Mouse (Mus musculus): ENCODE measurements around the gene Nck2. TPM values are rescaled to one million over a fixed set of nuclear protein-coding genes. Genes with fewer than 3 reads are reported as not detected.

Gene Nck2
- 50.9 and 51.3 TPM in 2 replicates for polyA plus RNA-seq (2015; fragmentation: Nextera tagmentation; extraction: Ambion mirVana)

DNA sequence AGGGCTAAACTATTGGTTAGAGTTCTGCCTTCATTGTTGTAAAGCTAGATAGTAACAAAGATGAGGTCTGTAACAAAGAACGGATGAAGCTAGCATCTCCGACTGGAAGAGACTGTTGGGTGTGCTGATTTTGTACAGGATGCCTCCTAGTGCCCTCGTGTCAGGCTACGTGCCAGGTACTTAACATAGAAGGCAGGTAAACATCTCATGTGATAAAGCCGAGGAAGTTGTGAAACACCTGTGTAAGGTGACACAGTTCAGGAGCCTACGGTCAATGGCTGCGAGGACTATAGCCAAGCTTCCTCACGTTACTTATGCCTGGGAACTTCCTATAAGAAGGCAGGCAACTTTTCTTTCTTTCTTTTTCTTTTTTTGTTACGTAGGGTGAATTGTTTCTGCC is at the start of gene Nck2:
TSS of gene Nck2 (plus strand) at position 49 of the 400 bp plus-strand sequence.
- WGBS: 15% methylated on average over 9 of the region's 9 CpGs
- H3K9me3 ChIP-seq: no peaks in the 10 kb centered on the region
- peak within 1 kb of the TSS; percentile 92 for H3K9ac ChIP-seq
- H3K4me1 ChIP-seq: peaks cover 32% of the 10 kb centered on the region
- no peaks in the 10 kb centered on the region for H3K36me3 ChIP-seq
- H3K4me2 ChIP-seq: peak within 1 kb of the TSS; percentile 82
- no peaks in the 10 kb centered on the region for H3K27me3 ChIP-seq
- ATAC-seq (ENCODE audit: borderline replicate concordance, extremely low read depth, low FRiP score, low TSS enrichment): no peak
- H3K4me3 ChIP-seq: peak within 1 kb of the TSS; percentile 99
- peak within 1 kb of the TSS; percentile 95 for H3K27ac ChIP-seq

DNA sequence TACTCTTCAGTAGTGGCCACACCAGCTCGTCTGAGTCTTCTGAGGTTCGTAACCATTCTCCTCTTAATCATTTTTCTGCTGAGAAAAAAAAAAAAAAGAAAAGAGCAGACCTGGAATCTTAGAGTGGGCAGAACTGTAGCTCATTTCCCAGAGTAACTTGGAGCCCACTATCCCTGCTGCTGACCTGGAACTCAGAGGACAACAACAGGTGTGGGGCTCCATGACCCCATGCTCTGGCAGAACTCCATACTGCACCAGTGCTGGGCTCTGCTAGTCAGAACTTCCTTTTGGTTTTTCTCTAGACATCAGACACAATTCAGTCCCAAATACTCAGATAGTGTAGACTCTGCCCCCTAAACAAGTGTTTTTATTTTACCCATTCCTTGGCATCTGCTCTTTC is 49.3 kb upstream of the Nck2 start:
- no peaks in the 10 kb centered on the region for H3K36me3 ChIP-seq
- H3K9me3 ChIP-seq: no peaks in the 10 kb centered on the region
- no peak overlapping the region for H3K27ac ChIP-seq
- no peaks in the 10 kb centered on the region for H3K4me1 ChIP-seq
- WGBS: 68% methylated on average over 2 of the region's 2 CpGs
- no peak overlapping the region for H3K9ac ChIP-seq
- ATAC-seq (ENCODE audit: borderline replicate concordance, extremely low read depth, low FRiP score, low TSS enrichment): no peak
- H3K4me3 ChIP-seq: no peak overlapping the region
- no peak overlapping the region for H3K4me2 ChIP-seq
- H3K27me3 ChIP-seq: no peaks in the 10 kb centered on the region

DNA sequence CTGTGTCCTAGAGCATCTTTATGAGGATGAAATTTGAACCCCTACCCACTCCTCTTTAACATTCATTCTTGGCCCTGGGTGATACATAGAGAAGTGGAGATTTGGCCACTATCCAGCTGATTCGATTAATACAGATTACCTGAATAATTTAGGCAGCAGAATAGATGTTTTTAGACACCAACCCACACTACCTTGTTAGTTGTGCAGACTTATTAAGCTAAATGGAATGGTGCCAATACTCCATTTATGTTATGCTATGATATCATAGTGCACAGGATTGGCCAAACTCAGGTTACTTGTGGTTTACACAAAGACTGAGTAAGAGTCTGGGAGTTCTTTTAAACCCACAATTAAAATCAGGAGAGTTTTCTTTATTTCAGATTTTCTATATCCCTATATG is 48.6 kb upstream of the Nck2 start:
- no peaks in the 10 kb centered on the region for H3K36me3 ChIP-seq
- H3K9ac ChIP-seq: no peak overlapping the region
- H3K9me3 ChIP-seq: no peaks in the 10 kb centered on the region
- H3K27me3 ChIP-seq: no peaks in the 10 kb centered on the region
- 79% methylated on average over 1 of the region's 1 CpGs for WGBS
- H3K27ac ChIP-seq: no peak overlapping the region
- H3K4me3 ChIP-seq: no peak overlapping the region
- no peak for ATAC-seq (ENCODE audit: borderline replicate concordance, extremely low read depth, low FRiP score, low TSS enrichment)
- H3K4me1 ChIP-seq: no peaks in the 10 kb centered on the region
- H3K4me2 ChIP-seq: no peak overlapping the region

DNA sequence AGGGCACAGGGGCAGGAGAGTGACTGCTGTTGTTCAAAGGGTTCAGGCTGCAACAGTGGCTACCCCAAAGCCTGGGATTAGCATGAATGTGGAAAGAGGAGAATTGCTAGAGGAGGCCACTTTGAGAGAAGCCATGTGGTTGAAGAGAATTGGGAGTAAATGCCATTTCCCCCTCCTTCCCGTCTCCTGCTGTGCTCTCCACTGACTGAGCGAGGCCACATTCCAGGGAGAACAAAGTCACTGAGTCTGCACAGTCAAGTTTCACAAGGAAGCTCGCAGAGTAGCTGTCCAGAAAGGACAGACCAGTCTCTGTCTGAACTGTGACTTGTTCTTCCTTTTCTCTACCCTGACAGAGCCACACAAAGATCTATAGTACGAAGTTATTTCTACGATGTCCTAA is 47.9 kb upstream of the Nck2 start:
- WGBS: 44% methylated on average over 5 of the region's 5 CpGs
- ATAC-seq (ENCODE audit: borderline replicate concordance, extremely low read depth, low FRiP score, low TSS enrichment): no peak

DNA sequence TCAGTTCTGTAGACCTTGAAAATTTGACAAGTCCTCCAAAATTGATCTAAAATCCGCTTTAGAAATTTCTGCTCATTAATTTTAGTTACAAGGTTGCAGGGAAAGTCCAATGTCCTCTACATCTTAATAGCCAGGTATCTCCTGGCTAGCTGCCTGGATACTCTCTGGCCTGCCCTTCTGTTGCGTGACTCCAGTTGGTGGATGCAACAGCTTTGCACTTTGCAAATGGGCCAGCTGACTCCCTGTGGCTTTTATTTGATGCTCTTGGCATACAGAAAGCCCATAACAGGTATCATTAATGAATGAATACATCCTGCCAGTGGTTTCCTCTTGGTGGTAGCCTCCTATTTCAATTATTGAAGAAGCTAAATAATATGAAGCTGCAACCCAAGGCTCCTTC is 47.3 kb upstream of the Nck2 start:
- no peak for ATAC-seq (ENCODE audit: borderline replicate concordance, extremely low read depth, low FRiP score, low TSS enrichment)
- Histone ChIP-seq H3K27me3 (no peaks in the 10 kb centered on the region), H3K9ac (no peak overlapping the region), H3K9me3 (no peaks in the 10 kb centered on the region), H3K36me3 (no peaks in the 10 kb centered on the region), H3K4me3 (no peak overlapping the region), H3K4me1 (no peaks in the 10 kb centered on the region), H3K27ac (no peak overlapping the region), H3K4me2 (no peak overlapping the region)
- WGBS: 89% methylated on average over 2 of the region's 2 CpGs

More for the DNA sequence above, 47.9 kb upstream of the Nck2 start:
- no peaks in the 10 kb centered on the region for H3K27me3 ChIP-seq
- no peaks in the 10 kb centered on the region for H3K9me3 ChIP-seq
- H3K4me1 ChIP-seq: no peaks in the 10 kb centered on the region
- no peak overlapping the region for H3K9ac ChIP-seq
- no peak overlapping the region for H3K4me2 ChIP-seq
- H3K27ac ChIP-seq: no peak overlapping the region
- H3K4me3 ChIP-seq: no peak overlapping the region
- no peaks in the 10 kb centered on the region for H3K36me3 ChIP-seq

DNA sequence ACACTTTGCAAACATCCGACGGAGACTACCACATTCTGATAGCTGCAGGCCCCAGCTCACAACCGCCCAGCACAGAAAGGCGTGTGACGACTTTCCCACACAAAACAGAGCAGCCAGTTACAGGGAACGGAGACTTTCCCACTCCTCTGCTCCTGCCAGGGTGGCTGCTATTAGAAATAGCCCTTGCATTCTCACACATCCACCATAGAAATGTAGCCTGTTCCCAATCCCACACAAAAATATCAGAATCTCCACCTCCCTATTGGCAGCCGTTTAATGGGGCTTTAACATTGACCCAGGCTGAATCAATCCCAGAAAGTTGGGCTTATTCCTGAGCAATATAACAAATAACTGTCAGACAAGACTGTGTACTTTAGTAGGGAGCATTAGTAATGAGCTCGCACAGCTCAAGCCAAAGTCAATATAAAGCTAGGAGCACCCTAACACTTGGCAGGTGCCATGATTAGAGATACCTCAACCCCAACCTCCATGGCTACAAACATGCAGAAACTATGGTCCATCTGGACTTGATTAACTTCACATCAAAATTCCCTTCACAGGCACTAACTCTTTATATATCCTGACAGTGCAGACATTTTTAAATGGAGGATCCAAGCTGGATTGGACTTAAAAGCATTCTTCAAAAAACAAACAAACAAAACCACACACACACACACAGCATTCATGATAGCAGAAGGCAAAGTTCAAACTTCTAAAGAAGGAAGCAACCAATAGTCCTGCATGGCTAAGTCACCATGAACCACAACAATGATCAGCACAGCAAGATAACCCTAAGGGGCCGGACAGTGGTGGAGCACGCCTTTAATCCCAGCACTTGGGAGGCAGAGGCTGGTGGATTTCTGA is 45.4 kb upstream of the Nck2 start:
- no peak for ATAC-seq (ENCODE audit: borderline replicate concordance, extremely low read depth, low FRiP score, low TSS enrichment)
- H3K4me2 ChIP-seq: no peak overlapping the region
- no peaks in the 10 kb centered on the region for H3K9me3 ChIP-seq
- no peak overlapping the region for H3K9ac ChIP-seq
- no peak overlapping the region for H3K27ac ChIP-seq
- H3K4me1 ChIP-seq: no peaks in the 10 kb centered on the region
- no peaks in the 10 kb centered on the region for H3K27me3 ChIP-seq
- WGBS: 79% methylated on average over 10 of the region's 10 CpGs
- H3K36me3 ChIP-seq: no peaks in the 10 kb centered on the region
- H3K4me3 ChIP-seq: no peak overlapping the region

DNA sequence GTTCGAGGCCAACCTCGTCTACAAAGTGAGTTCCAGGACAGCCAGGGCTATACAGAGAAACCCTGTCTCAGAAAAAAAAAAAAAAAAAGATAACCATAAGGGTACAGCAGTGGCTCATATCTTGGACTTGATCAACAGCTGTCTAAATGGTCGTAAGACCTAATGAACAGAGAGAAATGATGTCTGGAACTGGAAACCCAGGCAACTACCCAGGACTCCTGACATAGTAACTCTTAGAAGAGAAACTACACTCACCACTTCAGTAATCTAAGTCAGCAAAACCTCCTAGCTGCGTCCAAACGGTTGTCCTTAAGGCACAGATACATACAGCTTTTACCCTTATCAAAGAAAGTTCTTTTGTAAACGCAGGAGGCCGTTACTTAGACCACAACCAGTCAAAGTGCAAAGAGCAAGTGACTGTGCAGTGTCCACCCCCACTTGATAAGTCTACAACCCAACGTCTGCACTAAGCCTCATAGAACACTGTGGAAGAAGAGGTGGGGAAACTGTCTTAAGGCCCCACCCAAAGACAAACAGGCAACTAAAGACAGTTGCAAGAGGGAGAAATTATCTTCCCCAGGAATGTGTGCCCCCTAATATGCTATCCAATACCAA is 44.7 kb upstream of the Nck2 start:
- no peaks in the 10 kb centered on the region for H3K27me3 ChIP-seq
- H3K9ac ChIP-seq: no peak overlapping the region
- H3K4me3 ChIP-seq: no peak overlapping the region
- WGBS: 45% methylated on average over 8 of the region's 8 CpGs
- no peak overlapping the region for H3K4me2 ChIP-seq
- H3K27ac ChIP-seq: no peak overlapping the region
- no peaks in the 10 kb centered on the region for H3K36me3 ChIP-seq
- ATAC-seq (ENCODE audit: borderline replicate concordance, extremely low read depth, low FRiP score, low TSS enrichment): no peak
- H3K9me3 ChIP-seq: no peaks in the 10 kb centered on the region
- H3K4me1 ChIP-seq: peaks cover under 1% of the 10 kb centered on the region

DNA sequence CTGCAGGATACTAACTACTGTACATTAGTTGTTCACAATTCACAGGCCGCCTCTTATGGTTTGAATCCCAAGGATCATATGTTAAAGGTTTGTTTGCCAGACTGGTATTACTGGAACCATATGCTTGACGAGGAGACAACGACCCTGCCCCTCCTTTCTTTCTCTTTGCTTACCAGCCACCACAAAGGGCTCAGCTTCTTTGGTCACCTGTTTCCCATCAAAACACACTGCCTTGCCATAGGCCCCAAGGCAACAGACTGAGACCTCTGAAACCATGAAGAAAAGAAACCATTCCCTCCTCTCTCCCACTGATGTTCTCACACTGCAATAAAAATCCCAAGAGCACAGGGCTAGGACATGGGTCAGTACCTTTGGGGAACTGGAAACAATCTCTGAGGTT is 43.7 kb upstream of the Nck2 start:
- 61% methylated on average over 3 of the region's 3 CpGs for WGBS

DNA sequence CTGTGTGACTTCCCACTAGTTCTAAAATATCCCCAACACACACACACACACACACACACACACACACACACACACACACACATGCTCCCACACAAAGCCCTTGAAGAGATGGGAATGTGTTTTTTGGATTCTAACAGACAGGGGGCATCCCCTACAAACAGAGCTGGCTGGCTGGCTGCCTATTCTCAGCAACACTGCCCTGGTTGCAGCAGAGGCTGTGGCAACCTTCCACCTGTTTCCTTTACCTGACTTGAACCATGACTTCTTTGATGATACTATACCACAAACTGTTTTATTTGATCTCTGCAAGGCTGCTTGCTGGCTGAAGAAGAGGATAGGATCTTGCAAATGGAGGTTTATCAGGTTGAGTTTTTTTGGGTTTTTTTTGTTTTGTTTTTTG is 41.0 kb upstream of the Nck2 start:
- Histone ChIP-seq H3K4me3 (no peak overlapping the region), H3K27me3 (no peaks in the 10 kb centered on the region), H3K36me3 (no peaks in the 10 kb centered on the region), H3K4me2 (no peak overlapping the region), H3K9ac (no peak overlapping the region), H3K4me1 (peaks cover 12% of the 10 kb centered on the region), H3K27ac (no peak overlapping the region), H3K9me3 (no peaks in the 10 kb centered on the region)
- no peak for ATAC-seq (ENCODE audit: borderline replicate concordance, extremely low read depth, low FRiP score, low TSS enrichment)

More for the DNA sequence above, 43.7 kb upstream of the Nck2 start:
- Histone ChIP-seq H3K36me3 (no peaks in the 10 kb centered on the region), H3K9me3 (no peaks in the 10 kb centered on the region), H3K4me2 (no peak overlapping the region), H3K27me3 (no peaks in the 10 kb centered on the region), H3K27ac (no peak overlapping the region), H3K9ac (no peak overlapping the region), H3K4me1 (peaks cover 10% of the 10 kb centered on the region), H3K4me3 (no peak overlapping the region)
- ATAC-seq (ENCODE audit: borderline replicate concordance, extremely low read depth, low FRiP score, low TSS enrichment): no peak

DNA sequence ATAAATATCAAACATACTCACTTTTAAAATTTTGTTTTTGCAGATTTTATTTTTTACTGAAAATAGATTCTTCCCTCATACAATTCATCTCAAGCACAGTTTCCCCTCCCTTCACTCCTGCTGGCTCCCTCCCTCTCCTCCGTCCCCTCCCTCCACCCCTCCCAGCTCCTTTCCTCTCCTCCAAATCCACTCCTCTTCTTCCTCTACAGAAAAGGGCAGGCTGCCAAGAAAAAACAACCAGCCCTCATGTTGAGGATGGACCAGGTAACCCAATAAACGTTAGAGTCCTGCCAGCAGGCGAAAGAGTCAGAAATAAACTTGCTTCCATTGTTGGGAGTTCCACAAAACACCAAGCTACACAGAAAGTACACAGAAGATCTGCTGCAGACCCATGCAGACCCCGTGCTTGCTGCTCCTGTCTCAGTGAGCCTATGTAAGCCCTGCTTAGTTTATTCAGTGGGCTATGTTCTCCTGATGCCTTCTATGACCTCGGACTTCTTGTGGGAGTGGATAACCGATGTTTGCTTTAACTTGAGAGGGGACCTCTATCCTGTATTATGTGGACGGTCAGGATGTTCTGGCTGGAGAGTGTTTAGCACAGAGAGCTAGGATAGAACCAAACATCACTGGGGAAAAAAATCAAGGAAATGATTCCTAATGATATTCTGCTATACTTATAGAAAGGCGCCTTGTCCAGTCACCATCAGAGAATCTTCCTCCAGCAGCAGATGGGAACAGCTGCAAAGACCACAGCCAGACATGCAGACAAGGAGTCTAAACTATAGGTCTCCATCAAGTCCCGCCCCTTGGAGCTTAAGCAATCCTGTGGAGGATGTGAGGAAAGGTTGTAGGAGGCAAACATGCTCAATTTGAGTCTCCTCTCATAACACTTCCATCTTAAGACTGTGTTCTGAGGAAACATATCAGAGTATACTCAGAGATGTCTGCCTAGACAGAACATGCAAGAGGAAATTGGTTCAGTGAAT is 39.4 kb upstream of the Nck2 start:
- peaks cover 12% of the 10 kb centered on the region for H3K4me1 ChIP-seq
- H3K4me2 ChIP-seq: no peak overlapping the region
- peak; percentile 75; the same call in 1 of the 2 replicates for ATAC-seq (ENCODE audit: borderline replicate concordance, extremely low read depth, low FRiP score, low TSS enrichment)
- H3K36me3 ChIP-seq: no peaks in the 10 kb centered on the region
- no peak overlapping the region for H3K9ac ChIP-seq
- H3K9me3 ChIP-seq: no peaks in the 10 kb centered on the region
- H3K4me3 ChIP-seq: no peak overlapping the region
- no peaks in the 10 kb centered on the region for H3K27me3 ChIP-seq
- H3K27ac ChIP-seq: peak overlapping the region; percentile 37; the same call in 1 of the 2 replicates
- WGBS: 24% methylated on average over 9 of the region's 9 CpGs

DNA sequence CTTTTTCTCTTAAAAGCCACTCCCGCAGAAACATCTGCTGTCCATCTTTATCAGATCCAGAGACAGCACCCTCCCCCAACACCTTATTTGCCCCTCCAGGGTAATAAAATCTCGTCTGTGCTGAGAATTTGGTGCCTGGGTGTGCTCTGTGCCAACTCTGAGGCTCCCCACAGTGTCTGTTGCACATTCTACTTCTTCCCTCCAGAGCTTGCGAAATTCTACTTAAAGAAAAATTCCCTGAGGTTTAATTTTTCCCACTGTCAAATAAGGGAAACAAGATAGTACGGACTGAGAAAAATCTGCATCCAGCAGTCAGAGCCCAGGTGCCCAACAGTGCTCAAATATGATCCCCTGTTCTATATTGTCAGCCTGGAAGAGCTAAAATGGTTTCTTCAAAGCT is 35.4 kb upstream of the Nck2 start:
- no peak overlapping the region for H3K4me3 ChIP-seq
- no peak overlapping the region for H3K4me2 ChIP-seq
- no peaks in the 10 kb centered on the region for H3K9me3 ChIP-seq
- no peaks in the 10 kb centered on the region for H3K27me3 ChIP-seq
- H3K4me1 ChIP-seq: peaks cover 22% of the 10 kb centered on the region
- no peak for ATAC-seq (ENCODE audit: borderline replicate concordance, extremely low read depth, low FRiP score, low TSS enrichment)
- H3K9ac ChIP-seq: no peak overlapping the region
- H3K36me3 ChIP-seq: no peaks in the 10 kb centered on the region
- no peak overlapping the region for H3K27ac ChIP-seq
- WGBS: 47% methylated on average over 4 of the region's 4 CpGs

All from lung, embryonic 15.5 days (tissue).